Mouse (Mus musculus): ENCODE results near the gene Zfp775. TPM values are rescaled to one million over a fixed set of nuclear protein-coding genes. Genes with fewer than 3 reads are reported as not detected.
A peak's percentile ranks its signal among the peaks of the same experiment; 100 is the strongest.

Zfp775 gene
- 5.4 and 9.8 TPM in 2 replicates for polyA plus RNA-seq (2015; fragmentation: Nextera tagmentation; extraction: Ambion mirVana)

- Histone ChIP-seq H3K4me1 (peaks cover 14% of the 10 kb centered on the region), H3K27ac (peak within 1 kb of the TSS; percentile 82), H3K36me3 (peaks cover 38% of the 10 kb centered on the region), H3K9ac (peak within 1 kb of the TSS; percentile 87), H3K4me3 (peak within 1 kb of the TSS; percentile 78), H3K27me3 (no peaks in the 10 kb centered on the region), H3K9me3 (peaks cover 18% of the 10 kb centered on the region), H3K4me2 (peak within 1 kb of the TSS; percentile 92)
- 4% methylated on average over 42 of the region's 42 CpGs for WGBS
- peak; percentile 96 for ATAC-seq (ENCODE audit: insufficient number of reproducible peaks, insufficient read depth, low FRiP score, low TSS enrichment, low read depth)
Observed at GRCm38 (mm10) chr6:48601271-48602079, at the start of gene Zfp775. Zfp775 (plus strand) TSS chr6:48602063.

GRCm38 (mm10) chr6:48552918-48553317, 48.9 kb upstream of the Zfp775 start:
- no peak for ATAC-seq (ENCODE audit: insufficient number of reproducible peaks, insufficient read depth, low FRiP score, low TSS enrichment, low read depth)

DNA sequence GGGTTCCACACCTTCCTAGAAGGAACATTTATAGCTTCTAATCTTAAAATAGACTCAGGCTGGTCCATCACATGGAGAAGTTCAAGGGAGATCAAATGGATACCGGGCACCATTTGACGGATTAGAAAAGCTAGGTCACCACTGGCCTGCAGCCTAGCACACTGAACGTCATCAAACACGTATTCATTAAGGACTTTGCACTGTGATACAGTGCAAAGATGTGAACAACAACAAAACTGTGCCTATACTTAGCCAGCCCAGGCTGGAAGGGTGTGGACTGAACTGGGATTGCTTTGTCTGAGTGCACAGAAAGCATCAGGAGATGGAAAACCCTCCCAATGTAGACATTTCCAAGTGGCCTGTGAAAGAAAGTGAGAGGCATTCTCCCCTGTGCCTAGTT, 48.0 kb upstream of the Zfp775 start:
- no peak for ATAC-seq (ENCODE audit: insufficient number of reproducible peaks, insufficient read depth, low FRiP score, low TSS enrichment, low read depth)
- Histone ChIP-seq H3K27me3 (no peaks in the 10 kb centered on the region), H3K4me3 (peak overlapping the region; percentile 52), H3K4me1 (peaks cover 13% of the 10 kb centered on the region), H3K36me3 (peaks cover 8% of the 10 kb centered on the region; the same call in 1 of the 2 replicates), H3K4me2 (peak overlapping the region; percentile 76), H3K9ac (peak overlapping the region; percentile 80), H3K9me3 (no peaks in the 10 kb centered on the region), H3K27ac (peak overlapping the region; percentile 98)
- 89% methylated on average over 4 of the region's 4 CpGs for WGBS

More at GRCm38 (mm10) chr6:48552918-48553317, 48.9 kb upstream of the Zfp775 start:
- H3K4me2 ChIP-seq, result no peak overlapping the region
- no peak overlapping the region for H3K4me3 ChIP-seq
- H3K9me3 ChIP-seq, result no peaks in the 10 kb centered on the region
- no peak overlapping the region for H3K27ac ChIP-seq
- WGBS, result 54% methylated on average over 4 of the region's 4 CpGs
- peaks cover 8% of the 10 kb centered on the region; the same call in 1 of the 2 replicates for H3K36me3 ChIP-seq
- no peak overlapping the region for H3K9ac ChIP-seq
- peaks cover 13% of the 10 kb centered on the region for H3K4me1 ChIP-seq
- H3K27me3 ChIP-seq, result no peaks in the 10 kb centered on the region

DNA sequence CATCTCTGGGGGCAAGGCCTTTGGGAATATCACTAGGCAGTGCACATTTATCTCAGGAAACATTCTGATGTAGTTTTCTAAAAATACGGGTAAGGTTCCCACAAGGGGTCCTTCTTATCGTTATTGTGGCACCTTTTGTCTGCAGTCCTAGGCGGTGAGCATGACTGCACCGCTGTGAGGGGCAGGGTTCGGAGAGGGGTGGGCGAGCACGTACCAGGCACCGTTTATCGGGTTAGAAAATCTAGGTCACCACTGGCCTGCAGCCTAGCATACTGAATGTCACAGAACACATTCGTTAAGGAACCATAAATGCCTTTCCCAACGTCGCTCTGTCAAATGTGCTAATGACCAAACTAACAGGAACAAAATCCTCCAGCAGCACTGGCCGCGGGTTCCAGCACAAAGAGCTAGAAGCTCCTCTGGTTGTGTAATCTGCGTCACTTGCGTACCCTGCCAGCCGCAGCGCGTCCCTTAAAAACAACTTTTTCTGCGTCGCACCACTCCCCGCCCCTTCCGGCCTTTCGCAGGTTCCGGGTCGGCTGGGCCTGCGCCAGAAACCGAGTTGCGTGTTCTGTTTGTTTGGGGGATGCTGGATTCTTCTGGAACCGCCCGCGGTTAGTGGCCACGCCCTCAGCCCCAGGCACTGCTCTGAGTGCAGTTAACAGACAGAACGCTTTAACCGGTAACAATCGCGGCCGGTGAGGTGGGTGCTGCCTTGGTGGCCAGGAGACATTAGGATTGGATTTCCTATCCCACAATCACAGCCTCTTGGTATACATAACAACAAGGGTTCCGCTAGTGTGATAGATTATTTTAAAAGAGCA, 47.4 kb upstream of the Zfp775 start, which contains the start of gene Lrrc61:
Gene Lrrc61 (plus strand): TSS at position 517 of the 824 bp plus-strand sequence.
- H3K4me1 ChIP-seq, result peaks cover 13% of the 10 kb centered on the region
- peak within 1 kb of the TSS; percentile 52 for H3K4me3 ChIP-seq
- peak; percentile 80 for ATAC-seq (ENCODE audit: insufficient number of reproducible peaks, insufficient read depth, low FRiP score, low TSS enrichment, low read depth)
- H3K4me2 ChIP-seq, result peak within 1 kb of the TSS; percentile 76
- H3K9me3 ChIP-seq, result no peaks in the 10 kb centered on the region
- H3K27me3 ChIP-seq, result no peaks in the 10 kb centered on the region
- peaks cover 8% of the 10 kb centered on the region; the same call in 1 of the 2 replicates for H3K36me3 ChIP-seq
- H3K9ac ChIP-seq, result peak within 1 kb of the TSS; percentile 80
- H3K27ac ChIP-seq, result peak within 1 kb of the TSS; percentile 98
- under 1% methylated on average over 39 of the region's 39 CpGs for WGBS

- WGBS, result 27% methylated on average over 14 of the region's 14 CpGs
- H3K27ac ChIP-seq, result peak overlapping the region; percentile 98
- peak overlapping the region; percentile 52 for H3K4me3 ChIP-seq
- H3K27me3 ChIP-seq, result no peaks in the 10 kb centered on the region
- H3K4me1 ChIP-seq, result peaks cover 13% of the 10 kb centered on the region
- peak overlapping the region; percentile 80 for H3K9ac ChIP-seq
- no peaks in the 10 kb centered on the region for H3K9me3 ChIP-seq
- H3K36me3 ChIP-seq, result peaks cover 8% of the 10 kb centered on the region; the same call in 1 of the 2 replicates
- peak overlapping the region; percentile 76 for H3K4me2 ChIP-seq
- ATAC-seq (ENCODE audit: insufficient number of reproducible peaks, insufficient read depth, low FRiP score, low TSS enrichment, low read depth), result peak; percentile 69
Observed at GRCm38 (mm10) chr6:48555104-48555890, 46.6 kb upstream of the Zfp775 start.

- Histone ChIP-seq H3K4me3 (no peak overlapping the region), H3K36me3 (peaks cover 10% of the 10 kb centered on the region; the same call in 1 of the 2 replicates), H3K27ac (peak overlapping the region; percentile 98), H3K4me1 (peaks cover 13% of the 10 kb centered on the region), H3K4me2 (peak overlapping the region; percentile 76; the same call in 1 of the 2 replicates), H3K9me3 (no peaks in the 10 kb centered on the region), H3K9ac (no peak overlapping the region), H3K27me3 (no peaks in the 10 kb centered on the region)
- ATAC-seq (ENCODE audit: insufficient number of reproducible peaks, insufficient read depth, low FRiP score, low TSS enrichment, low read depth), result no peak
- WGBS, result 86% methylated on average over 3 of the region's 3 CpGs
Observed at GRCm38 (mm10) chr6:48555956-48556355, 45.9 kb upstream of the Zfp775 start.

DNA sequence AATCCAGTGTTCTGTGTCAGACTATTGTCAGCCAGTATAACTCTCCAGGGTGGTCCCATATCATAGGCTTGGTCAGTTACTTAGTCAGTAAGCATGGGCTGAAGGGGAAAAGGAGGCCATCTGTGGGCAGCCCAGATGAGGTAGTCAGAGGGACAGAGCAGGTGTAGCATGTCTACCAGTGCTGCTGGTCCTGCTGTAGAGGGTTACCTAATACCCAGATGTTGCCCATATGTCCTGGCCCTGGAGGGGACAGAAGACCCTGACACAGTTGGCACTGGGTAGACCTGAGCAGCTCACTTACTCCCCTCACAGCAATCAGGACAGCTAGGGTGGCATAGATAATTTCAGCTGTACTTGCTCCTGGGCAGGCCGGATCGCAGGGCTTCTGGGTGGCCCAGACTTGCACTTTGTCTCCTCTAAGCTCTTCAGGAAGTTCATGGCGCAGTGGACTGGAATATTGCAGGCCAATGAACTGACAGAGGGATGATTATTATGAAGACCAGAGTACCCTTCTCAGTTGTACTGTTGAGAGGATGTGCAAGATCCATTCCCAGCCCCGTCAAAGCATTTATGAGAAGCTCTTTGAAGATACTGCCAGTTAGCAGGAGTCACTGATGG, 36.1 kb upstream of the Zfp775 start:
- 92% methylated on average over 4 of the region's 4 CpGs for WGBS
- Histone ChIP-seq H3K4me2 (no peak overlapping the region), H3K9ac (no peak overlapping the region), H3K4me3 (no peak overlapping the region), H3K27ac (no peak overlapping the region), H3K36me3 (peaks cover 23% of the 10 kb centered on the region), H3K27me3 (no peaks in the 10 kb centered on the region), H3K9me3 (peaks cover 5% of the 10 kb centered on the region; the same call in 1 of the 2 replicates), H3K4me1 (peaks cover 14% of the 10 kb centered on the region; the same call in 1 of the 2 replicates)
- ATAC-seq (ENCODE audit: insufficient number of reproducible peaks, insufficient read depth, low FRiP score, low TSS enrichment, low read depth), result no peak

DNA sequence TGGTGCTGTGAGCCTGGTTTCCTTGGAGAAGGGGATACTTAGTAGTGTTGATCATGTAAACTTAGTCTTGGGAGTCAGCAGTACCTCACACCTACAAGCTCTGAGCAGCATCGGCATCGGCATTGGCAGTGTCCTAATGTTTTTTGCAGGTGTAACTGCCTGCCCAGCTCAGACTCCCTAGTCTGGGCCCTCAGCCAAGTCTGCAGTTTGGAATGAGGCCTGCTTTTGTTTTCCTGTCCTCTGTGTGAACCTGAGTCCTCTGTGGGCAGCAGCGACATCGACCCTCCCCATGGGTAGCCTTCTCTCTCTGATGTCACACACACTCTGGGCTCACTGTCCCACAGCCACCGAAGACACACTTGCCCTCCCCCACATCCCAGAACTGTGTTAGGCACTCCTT, 35.6 kb upstream of the Zfp775 start:
- H3K9me3 ChIP-seq, result peaks cover 5% of the 10 kb centered on the region; the same call in 1 of the 2 replicates
- H3K36me3 ChIP-seq, result peaks cover 23% of the 10 kb centered on the region
- H3K9ac ChIP-seq, result no peak overlapping the region
- H3K4me3 ChIP-seq, result no peak overlapping the region
- H3K27me3 ChIP-seq, result no peaks in the 10 kb centered on the region
- WGBS, result 58% methylated on average over 5 of the region's 5 CpGs
- ATAC-seq (ENCODE audit: insufficient number of reproducible peaks, insufficient read depth, low FRiP score, low TSS enrichment, low read depth), result peak; percentile 35; the same call in 1 of the 2 replicates
- peaks cover 14% of the 10 kb centered on the region; the same call in 1 of the 2 replicates for H3K4me1 ChIP-seq
- H3K27ac ChIP-seq, result no peak overlapping the region
- no peak overlapping the region for H3K4me2 ChIP-seq

DNA sequence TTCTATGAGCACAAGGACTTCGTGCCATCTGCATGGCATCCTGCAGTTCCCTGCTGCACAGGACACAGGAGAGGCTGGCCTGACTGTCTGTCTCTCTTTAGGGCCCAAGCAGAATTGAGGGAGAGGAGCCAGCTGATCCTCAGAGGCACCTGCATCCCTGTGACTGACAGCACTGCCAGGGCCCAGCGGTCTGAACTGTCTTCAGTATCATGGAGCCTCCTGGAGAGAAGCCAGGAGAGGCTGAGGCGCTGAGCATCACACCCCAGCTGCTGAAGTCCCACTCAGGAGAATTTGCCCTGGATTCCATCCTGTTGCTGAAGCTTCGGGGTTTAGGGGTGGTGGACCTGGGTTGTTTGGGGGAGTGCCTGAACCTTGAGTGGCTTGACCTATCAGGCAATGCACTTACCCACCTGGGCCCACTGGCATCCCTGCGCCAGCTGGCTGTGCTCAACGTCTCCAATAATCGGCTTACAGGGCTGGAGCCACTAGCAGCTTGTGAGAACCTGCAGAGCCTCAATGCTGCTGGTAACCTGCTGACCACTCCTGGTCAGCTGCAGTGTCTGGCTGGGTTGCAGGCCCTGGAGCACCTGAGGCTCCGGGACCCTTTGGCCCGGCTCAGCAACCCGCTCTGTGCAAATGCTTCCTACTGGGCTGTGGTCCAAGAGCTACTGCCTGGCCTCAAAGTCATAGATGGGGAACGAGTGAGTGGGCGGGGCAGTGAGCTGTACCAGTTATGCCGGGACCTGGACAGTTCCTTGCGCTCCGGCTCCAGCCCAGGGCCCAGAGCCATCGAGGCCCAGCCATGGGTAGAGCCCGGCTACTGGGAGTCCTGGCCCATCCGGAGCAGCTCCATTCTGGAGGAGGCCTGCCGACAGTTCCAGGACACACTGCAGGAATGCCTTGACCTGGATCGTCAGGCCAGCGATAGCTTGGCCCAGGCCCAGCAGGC, 33.6 kb upstream of the Zfp775 start:
- peaks cover 14% of the 10 kb centered on the region; the same call in 1 of the 2 replicates for H3K4me1 ChIP-seq
- H3K36me3 ChIP-seq, result peaks cover 22% of the 10 kb centered on the region
- H3K4me3 ChIP-seq, result no peak overlapping the region
- peaks cover 5% of the 10 kb centered on the region; the same call in 1 of the 2 replicates for H3K9me3 ChIP-seq
- no peak overlapping the region for H3K27ac ChIP-seq
- no peak overlapping the region for H3K4me2 ChIP-seq
- ATAC-seq (ENCODE audit: insufficient number of reproducible peaks, insufficient read depth, low FRiP score, low TSS enrichment, low read depth), result no peak
- no peak overlapping the region for H3K9ac ChIP-seq
- WGBS, result 85% methylated on average over 21 of the region's 21 CpGs
- H3K27me3 ChIP-seq, result no peaks in the 10 kb centered on the region

Measured in embryonic facial prominence, embryonic 13.5 days (tissue).